Mouse (Mus musculus) T-helper 17 cell (primary cell): ENCODE measurements around the gene Gm10392.
"Not testable (repeated sequence)": the region's sequence is repeated elsewhere in the genome, so short reads cannot be mapped to it uniquely, and the experiment has no call there.

Source experiments
- in situ Hi-C, 2 experiments: fragments of 300-600 bp; cut with MboI, MseI; formaldehyde crosslinking; loops; 1 replicate in 1 of 2; 2 replicates in 1 of 2; pipeline ENCODE4 v1.15.1; 2025; ENCODE audit warnings: high pct_unique_total_duplicates in 2 of 2

The Gm10392 gene

DNA sequence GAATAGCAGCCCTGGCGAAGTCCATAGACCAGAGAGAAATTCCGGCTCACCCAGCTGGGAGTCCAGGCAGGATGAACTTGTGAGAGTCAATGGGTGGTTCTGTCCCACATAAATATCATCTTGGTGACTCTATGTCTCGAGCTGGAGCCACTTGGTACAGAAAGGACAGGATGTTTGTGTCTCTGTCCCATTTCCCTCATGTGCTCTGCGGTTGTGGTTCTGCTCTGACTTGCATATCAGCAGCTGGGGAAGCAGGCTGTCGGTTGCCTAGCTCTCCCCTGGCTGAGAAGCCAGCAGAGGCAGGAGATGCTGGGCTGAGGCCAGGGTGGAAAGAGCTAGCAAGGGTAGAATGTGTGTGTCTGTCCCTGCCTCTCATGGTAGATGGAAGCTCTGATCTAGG, at the start of gene Gm10392:
Gm10392 (minus strand) TSS at position 156 of the 400 bp plus-strand sequence.
- in situ Hi-C loops, result no loop called here

DNA sequence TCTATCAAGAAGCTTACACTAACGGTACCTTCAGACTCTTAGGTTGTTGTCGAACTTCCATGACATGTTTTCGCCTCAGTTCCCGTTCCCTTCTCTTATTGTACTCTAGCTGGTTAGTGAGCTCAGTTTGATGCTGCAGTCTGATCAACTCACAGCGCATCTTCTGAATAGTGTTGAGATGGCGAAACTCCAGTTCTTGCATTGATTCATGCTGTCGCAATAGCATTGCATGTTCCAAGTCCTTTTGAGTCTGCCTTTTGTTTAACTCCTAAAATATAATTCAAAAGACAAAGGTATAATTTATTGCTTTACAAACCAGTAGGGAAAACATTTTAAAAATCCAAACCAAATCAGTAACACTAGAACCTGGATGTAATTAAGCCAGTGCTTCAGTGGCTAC, 26.3 kb upstream of the Gm10392 start:
- in situ Hi-C loops, result loop anchor here in 1 of 2 experiments (10.0 kb wide), 1 partner anchor 760 kb away; no protein-coding TSS in a partner anchor

DNA sequence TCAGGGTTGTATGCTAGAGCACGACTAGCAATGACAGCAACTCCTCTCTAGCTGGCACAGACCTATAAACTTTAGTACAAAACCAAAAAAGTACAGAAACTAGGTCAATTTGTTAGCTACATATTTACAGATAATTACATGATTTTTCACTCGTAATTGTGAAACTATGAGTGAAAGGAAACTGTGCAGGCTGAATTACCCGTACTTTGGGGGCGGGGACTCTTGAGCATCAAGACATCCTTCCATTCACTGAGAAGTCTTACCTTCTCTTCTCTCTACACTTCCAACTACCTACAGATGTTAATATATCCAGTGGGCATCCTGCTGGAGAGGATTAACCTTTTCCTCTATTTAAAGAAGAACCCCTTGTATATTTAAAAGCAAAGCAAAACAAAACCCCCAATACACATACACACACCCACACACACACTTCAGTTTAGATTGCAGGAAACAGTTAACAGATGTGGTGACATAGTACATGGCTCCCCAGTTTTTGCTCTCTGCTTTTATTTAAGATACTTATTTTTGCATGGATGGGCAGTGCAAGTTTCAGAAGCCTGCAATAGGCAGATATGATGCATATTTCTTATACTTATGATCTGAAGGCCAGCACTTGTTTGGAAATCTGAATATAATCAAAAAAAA, 13.3 kb upstream of the Gm10392 start:
- in situ Hi-C loops, result no loop called here

DNA sequence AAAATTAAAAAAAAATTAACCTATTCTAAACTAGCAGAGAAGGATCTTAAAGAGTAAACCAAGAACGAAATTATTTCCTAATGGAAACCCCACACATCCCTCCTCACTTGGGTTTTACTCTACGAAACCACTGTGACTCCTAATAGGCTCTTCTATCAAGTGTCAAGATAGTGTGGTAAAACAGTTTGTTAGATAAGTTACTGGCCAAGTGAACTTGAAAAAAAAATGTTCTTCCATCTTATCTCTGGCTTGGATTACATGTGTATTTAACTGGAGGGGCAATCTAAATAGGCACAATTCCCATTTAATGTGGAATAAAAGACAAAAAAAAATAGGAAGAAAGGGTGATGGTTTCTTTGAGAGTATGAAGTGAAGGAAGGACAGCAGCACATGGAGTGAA, 11.9 kb upstream of the Gm10392 start:
- in situ Hi-C loops, result no loop called here

DNA sequence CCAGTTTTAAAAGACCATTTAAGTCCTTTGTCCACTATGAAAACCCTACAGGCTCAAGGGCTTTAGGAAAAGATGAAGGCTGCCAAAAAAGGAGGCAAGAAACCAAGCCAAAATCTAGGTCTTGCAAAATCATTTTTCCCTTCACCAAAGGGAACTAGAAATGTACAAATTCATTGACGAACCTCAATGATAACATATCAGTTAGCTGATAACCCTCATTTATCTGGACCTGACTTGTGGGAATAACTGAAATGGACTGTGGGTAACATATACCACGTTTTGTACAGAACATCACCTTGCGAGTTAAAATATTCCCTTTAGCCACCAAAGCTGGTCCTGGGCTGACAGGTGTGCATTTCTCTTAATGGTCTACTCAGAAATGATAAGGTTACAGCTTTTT, 10.6 kb upstream of the Gm10392 start:
- in situ Hi-C loops, result no loop called here

DNA sequence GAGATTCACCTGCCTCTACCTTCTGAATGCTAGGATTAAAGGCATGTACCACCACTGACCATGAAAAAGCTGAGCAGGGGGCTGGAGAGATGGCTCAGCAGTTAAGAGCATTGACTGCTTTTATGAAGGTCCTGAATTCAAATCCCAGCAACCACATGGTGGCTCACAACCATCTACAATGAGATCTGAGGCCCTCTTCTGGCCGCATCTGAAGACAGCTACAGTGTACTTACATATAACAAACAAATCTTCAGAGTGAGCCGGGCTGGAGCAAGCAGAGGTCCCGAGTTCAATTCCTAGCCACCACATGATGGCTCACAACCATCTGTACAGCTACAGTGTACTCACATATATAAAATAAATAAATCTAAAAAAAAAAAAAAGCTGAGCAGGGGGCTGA, 9.4 kb upstream of the Gm10392 start:
- in situ Hi-C loops, result not testable (repeated sequence)

DNA sequence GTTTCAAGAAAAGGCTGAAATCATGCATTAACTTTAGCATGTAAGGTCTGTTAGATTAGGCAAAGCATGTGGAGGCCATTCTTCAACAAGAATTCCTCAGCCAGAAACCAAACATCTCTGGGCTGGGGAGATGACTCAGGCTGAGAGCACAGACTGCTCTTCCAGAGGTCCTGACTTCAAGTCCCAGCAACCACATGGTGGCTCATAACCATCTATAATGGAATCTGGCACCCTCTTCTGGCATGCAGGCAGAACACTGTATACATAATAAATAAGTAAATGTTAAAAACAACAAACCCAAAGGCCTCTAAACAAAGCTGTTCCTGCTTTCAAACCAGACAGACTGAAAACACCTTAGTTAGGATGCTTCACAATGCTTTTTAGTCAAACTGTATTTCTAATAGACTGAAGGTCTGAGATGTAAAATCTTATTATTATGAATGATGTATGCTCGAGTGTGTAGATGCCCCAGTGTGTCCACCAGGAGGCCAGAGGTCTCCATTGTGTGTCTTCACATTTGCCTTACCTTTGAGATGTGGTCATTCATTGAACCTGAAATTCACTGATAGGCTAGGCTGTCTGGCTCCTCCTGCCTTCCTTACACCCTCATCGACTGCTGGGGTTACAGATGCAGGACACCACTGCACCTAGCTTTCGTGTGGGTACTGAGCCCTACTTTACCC, 6.9 kb upstream of the Gm10392 start:
- in situ Hi-C loops, result no loop called here

DNA sequence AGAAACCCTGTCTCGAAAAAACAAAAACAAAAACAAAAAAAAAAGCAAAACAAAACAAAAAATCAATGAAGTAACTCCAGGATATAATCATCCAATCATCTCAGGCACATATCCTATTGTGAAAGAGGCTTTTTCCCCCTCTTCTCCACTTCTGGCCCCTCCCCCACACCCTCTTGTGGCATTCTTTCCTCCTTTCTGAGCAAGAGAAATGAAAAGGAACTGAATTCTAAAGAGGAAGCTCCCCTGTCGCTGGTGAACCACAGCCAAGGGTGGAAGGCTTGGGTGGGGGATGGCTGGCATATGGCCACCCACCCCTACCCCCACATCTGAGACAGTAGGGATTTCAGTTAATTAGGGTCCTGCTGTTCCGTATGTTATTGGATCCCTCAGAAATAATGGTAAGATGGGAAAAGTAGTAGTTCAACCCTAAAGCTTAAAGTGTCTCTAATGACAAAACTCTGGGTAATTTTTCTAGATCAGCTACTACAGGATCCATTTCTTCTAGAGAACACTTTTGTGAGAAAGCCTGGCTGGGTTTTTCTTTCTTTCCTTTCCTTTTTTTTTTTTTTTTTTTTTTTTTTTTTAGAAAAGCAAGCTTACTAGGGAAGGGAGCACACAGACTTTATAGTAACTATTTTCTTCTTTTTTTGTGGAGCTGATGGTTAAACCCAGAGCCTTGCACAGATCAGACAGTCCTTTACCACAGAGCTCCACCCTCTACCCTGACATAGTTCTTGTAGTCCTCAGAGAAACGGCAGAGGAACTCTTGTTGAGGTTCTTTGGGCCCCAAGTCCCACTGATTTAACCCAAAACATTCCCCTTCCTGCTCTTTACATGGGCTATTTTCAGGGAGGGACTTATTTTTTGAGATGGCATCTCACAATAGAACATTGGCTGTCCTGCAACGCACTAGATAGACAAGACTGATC, 1.9 kb upstream of the Gm10392 start:
- in situ Hi-C loops, result no loop called here

DNA sequence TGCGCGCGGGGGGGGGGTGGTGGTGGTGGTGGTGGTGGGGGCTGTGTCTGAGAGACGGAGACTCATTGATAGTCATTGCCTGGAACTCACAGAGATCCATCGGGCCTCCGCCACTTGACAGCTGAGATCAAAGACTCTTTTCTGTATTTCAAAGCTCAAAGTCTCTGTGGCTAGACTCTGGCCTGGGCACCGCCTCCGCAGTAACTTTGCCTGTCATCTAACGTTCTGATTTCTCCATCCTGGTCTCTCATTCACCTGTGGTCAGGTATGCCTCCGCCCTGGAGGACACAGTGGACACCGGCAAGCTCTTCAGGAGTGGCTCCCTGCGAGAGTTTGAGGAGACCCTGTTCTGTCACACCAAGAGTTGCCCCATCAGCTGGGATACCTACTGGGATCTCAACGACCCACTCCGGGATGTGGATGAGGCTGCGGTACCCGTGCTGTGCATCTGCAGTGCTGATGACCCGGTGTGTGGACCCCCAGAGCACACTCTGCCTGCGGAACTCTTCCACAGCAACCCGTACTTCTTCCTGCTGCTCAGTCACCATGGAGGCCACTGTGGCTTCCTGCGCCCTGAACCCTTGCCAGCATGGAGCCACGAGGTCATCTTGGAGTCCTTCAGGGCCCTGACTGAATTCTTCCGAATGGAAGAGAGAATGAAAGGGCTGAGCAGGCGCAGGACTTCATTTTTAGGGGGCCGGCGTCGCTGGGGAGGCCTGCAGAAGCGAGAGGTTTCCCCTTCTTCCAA, 773 bp downstream of the Gm10392 start:
- in situ Hi-C loops, result no loop called here

DNA sequence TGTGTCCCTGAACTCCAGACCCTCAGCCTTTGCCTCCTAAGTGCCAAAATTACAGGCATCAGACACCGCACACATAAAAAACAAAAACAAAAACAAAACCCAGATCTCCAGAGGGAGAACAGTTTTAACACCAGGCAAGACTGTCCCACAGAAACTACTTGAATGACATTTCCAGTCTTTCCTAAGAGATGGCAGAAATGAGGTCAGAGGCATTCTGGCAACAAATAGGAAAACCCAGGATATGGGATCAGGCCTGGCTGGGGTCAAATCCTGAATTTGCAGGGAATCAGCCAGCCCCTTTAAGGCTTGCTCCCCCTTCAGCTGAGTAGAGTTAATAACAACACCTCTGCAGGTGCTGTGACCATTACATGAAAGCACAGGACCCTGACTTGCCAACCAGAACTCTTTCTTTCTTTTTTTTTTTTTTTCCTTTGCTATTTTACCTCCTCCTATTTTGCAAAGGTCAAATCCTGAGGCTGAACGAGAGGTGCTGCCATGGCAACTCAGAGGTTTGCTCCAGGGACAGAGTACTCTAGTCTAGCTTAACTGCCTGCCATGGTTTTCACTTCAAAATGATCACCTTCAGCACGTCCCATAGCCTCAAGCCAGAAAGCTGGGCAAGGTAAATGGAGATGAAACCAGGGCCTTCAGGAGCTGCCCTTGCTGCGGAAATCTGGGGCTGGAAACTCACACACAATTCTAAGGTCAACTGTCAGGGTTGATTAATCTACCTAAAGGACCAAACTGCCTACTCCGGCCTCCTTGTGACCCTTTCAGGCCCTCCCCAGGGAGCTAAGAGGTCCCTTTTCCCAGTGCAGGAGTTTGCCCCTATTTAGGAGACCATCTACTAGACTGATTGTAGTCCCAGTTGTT, 2.2 kb downstream of the Gm10392 start:
- in situ Hi-C loops, result no loop called here

DNA sequence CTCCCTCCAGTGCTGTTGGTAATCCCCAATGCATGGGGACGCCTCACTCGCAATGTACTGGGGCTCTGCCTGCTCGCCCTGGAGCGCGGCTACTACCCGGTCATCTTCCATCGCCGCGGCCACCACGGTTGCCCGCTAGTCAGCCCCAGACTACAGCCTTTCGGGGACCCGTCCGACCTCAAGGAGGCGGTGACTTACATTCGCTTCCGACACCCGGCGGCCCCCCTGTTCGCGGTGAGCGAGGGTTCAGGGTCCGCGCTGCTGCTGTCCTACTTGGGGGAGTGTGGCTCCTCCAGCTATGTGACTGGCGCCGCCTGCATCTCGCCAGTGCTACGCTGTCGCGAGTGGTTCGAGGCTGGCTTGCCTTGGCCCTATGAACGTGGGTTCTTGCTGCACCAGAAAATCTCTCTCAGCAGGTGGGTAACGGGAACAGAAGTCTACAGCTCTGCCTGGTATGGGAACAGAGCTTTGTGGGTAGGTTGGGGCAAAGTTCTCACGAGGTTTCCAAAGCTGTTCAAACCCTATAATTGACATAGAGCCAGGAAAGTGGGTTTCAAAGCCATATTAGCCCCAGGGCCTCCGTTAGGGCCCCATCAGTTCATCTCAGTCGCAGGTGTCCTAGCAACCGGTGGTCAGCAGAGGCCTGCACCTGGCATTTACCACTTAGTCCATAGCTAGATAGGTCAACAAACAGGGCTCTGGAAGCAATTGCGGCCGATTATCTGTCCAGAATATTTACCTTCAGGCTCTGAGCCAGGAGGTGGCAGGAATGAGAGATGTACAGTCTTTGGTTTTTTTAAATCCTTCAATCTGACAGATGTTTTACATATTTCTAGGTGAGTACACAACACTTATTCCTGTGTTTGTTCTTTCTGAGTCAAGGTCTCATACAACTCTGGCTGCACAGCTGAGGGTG, 3.1 kb downstream of the Gm10392 start, which contains the start of gene Trp53i13:
Trp53i13 (minus strand) TSS at position 344 of the 916 bp plus-strand sequence.
- in situ Hi-C loops, result no loop called here

DNA sequence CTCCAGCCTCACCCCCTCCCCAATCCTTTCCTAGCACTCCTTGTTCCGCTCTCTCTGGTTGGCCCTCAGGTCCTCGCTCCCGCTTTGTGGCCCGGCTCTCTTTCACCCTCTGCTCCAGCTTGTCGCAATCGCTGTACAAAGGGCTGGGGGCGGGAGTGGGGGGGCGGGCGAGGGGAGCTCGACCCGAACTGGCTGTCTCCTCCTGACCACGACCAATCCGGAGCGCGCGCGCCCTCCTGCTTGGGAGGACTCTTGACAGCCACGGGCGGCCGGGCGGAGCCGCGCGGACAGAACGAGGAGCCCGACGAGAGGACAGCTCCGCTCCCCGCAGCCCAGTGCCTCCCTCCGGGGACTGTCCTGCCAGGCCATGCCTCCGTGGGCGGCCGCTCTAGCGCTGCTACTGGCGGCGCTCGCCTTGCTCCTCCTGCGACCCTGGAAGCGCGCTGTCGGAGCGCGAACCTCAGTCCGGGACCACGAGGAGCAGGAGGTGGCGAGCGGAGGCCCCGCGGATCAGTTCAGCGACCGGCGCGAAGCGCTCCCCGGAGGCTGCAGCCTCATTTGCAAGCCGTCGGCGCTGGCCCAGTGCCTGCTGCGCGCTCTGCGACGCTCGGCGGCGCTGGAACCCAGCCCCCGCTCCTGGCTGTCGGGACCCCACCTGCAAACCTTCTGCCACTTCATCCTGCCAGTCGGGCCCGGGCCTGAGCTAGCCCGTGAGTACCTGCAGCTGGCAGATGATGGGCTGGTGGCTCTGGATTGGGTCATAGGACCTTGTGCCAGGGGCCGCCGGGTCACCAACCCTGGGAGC, 4.0 kb downstream of the Gm10392 start, which contains the start of gene Abhd15:
Abhd15 (plus strand) TSS at position 290 of the 805 bp plus-strand sequence.
- in situ Hi-C loops, result no loop called here

DNA sequence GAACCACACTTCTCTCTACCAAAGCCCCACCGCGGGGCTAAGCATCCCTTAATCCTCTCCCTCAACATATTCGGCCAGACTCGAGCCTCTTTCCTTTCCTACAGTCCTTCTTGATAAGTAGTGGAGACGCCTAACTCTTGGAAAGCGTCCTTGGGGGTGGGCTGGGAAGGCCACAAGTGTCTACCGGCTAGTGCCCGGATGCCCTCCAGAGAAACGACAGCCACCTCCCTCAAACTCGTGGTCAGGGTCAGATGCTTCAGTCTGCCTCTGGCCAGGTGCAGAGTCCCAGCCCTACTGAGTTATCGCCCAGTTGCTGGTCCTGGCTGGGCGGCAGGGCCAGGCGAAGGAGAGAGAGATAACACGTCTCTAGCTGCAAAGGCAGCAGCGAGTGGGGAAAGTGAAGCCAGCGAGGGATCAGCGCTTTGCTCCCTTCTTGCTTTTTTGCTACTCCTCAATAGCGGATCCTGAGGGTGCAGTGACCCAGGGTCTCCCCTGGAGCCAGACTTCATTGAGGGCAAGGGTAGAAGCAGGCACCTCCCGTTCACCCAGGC, 4.6 kb downstream of the Gm10392 start:
- in situ Hi-C loops, result no loop called here

DNA sequence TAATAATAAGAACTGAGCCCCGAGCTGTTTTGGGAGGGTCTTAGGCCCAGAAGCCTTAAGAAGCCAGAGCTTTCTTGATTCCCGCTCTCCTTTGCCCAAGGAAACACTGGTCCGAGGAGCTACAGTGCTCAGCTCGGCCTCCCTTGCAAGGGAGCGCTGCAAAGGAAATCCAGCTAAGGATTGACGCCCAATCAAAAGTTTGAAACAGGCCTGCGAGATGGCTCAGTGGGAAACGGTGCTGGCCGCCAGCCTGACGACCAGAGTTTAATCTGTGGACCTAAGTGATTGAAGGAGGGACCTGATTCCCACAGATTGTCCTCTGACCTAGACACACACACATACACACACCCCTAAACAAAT, 5.2 kb downstream of the Gm10392 start:
- in situ Hi-C loops, result no loop called here

DNA sequence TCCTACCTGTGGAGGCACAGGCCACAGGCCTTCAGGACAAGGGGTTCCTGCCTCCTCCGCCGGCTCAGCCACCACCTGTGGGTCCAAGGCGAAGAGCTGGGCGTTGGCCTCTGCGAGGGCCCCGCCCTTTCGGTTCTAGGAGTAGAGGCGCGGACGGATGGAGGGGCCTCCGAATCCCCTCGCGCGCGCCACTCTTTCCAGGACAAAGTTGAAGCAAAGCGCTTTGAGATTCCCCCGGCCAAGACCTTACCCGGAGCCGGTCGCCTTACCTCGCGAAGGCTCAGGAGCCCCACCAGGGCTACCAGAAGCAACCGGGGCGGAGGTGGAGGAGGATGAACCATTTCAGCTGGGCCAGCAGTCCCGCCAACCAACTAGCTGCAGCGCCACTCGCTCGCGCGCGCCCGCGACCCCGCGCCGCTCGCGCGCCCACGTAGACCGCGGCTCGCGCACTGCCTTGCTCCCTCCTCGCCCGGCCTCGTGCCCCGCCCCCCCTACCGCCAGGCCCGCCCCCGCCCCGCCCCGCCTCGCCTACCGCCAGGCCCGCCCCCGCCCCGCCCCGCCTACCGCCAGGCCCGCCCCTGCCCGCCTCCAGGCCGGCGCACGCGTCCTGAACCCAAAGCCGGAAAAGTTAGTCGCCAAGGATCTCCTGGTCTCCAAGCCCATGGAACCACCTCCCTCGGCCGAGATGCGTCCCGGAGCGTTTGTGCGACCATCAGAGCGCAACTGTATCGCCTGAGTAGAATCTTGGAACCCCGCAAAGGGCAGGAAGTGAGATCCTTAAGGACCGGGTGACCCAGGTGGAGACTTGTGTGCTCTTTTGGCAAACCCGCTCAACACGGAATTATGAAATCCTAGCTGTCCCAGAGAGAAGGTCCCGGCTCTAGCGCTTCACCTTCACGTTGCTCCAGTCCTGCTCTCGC, 5.8 kb downstream of the Gm10392 start:
- in situ Hi-C loops, result no loop called here

DNA sequence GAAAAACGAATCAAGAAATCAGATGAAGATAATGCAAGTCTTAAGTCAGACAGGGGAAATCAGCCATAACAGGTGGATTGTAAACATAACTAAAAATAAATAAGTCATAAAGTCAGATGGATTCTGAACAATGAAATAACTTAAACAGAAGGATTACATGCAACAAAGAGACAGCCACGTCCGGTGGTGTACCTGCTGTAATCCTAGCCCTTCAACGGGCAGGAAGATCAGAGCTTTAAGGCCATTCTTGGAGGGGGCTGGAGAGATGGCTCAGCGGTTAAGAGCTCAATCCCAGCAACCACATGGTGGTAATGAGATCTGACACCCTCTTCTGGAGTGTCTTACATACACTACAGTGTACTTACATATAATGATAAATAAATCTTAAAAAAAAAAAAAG, 7.7 kb downstream of the Gm10392 start:
- in situ Hi-C loops, result no loop called here
